Mouse (Mus musculus): Measurements from ENCODE around the gene Espn. TPM values are rescaled to one million over a fixed set of nuclear protein-coding genes. Genes with fewer than 3 reads are reported as not detected.
A peak's percentile ranks its signal among the peaks of the same experiment; 100 is the strongest.

Gene Espn
- polyA plus RNA-seq (2014; fragmentation: Nextera tagmentation; extraction: Ambion mirVana) = 0.25 and 0.40 TPM in 2 replicates

DNA sequence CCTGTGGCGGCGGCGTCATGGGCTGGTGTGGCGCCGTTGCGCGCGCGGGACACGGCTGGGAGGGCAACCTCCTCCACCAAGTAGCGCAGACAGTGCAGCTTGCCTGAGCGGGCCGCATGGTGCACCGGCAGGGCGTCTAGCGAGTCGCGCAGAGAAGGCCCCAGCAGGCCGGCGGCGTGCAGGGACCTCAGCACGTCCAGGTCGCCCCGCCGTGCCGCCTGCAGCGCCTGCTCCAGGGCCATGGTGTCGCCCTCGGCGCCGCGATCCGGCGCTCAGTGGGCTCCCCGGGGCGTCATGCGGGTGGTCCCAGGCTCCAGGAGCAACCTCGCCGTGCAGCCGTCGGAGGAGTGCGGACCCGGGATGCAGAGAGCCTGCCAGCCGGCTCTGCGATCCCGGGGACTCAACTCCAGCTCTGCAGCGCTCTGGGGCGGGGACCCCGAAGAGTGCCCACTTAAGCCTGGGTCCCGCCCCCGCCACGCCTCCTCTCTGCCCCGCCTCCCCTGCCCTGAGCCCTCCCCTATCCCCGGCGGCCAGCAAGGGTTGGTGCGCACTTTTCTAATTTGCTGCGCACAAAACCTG is at the start of gene Espn:
Gene Espn, minus strand, starts transcription at position 406 of the 579 bp plus-strand sequence.
- no peak within 1 kb of the TSS for H3K9ac ChIP-seq

DNA sequence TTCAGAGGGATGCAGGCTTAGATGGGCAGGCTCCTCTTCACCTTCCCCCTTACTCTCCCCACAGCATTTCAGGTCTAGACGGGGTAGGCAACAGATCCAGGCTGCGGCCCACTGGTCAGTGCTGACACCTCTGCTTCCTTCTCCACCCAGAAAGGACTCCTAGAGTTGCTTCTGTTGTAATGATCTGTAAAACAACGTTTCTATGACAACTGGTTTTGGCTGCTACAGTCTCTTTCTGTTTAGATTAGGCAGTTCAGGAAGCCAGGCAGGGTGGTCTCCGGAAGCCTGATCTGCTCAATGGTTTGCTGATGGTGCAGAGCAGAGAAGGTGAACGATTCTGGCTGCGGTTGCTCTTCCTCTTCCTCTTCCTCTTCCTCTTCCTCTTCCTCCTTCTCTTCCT is 49.3 kb upstream of the Espn start:
- WGBS = 69% methylated on average over 6 of the region's 6 CpGs
- H3K4me1 ChIP-seq (replicated peaks; ENCODE audit: control insufficient read depth, insufficient read depth, low read length) = no peaks in the 10 kb centered on the region
- H3K4me3 ChIP-seq (replicated peaks; ENCODE audit: low read length) = no peak overlapping the region
- no peaks in the 10 kb centered on the region for H3K27me3 ChIP-seq (ENCODE audit: control insufficient read depth, insufficient read depth, low read length)
- ATAC-seq (ENCODE audit: low FRiP score) (no peak), DNase-seq (ENCODE audit: low spot score) (no peak)
- no peaks in the 10 kb centered on the region for H3K9me3 ChIP-seq (ENCODE audit: control insufficient read depth, low read length)
- no peaks in the 10 kb centered on the region for H3K36me3 ChIP-seq (replicated peaks; ENCODE audit: control insufficient read depth, insufficient read depth)
- H3K9ac ChIP-seq = no peak overlapping the region
- no peak overlapping the region for H3K4me2 ChIP-seq (replicated peaks)
- no peak overlapping the region for H3K27ac ChIP-seq

More for the DNA sequence above, at the start of gene Espn:
- Histone ChIP-seq H3K4me2 (replicated peaks) (peak within 1 kb of the TSS; percentile 46), H3K4me3 (replicated peaks; ENCODE audit: low read length) (peak within 1 kb of the TSS; percentile 22), H3K4me1 (replicated peaks; ENCODE audit: control insufficient read depth, insufficient read depth, low read length) (peaks cover 8% of the 10 kb centered on the region; the same call in 1 of the 2 replicates), H3K9me3 (ENCODE audit: control insufficient read depth, low read length) (no peaks in the 10 kb centered on the region), H3K36me3 (replicated peaks; ENCODE audit: control insufficient read depth, insufficient read depth) (no peaks in the 10 kb centered on the region), H3K27ac (no peak within 1 kb of the TSS), H3K27me3 (ENCODE audit: control insufficient read depth, insufficient read depth, low read length) (peaks cover 73% of the 10 kb centered on the region)
- WGBS = under 1% methylated on average over 56 of the region's 57 CpGs
- no peak for DNase-seq (ENCODE audit: low spot score)
- peak; percentile 51; the same call in 1 of the 2 replicates for ATAC-seq (ENCODE audit: low FRiP score)

GRCm38 (mm10) chr4:152199617-152200016 is 47.4 kb upstream of the Espn start:
- Histone ChIP-seq H3K4me3 (replicated peaks; ENCODE audit: low read length) (no peak overlapping the region), H3K9me3 (ENCODE audit: control insufficient read depth, low read length) (no peaks in the 10 kb centered on the region), H3K27ac (no peak overlapping the region), H3K36me3 (replicated peaks; ENCODE audit: control insufficient read depth, insufficient read depth) (no peaks in the 10 kb centered on the region), H3K4me1 (replicated peaks; ENCODE audit: control insufficient read depth, insufficient read depth, low read length) (no peaks in the 10 kb centered on the region), H3K27me3 (ENCODE audit: control insufficient read depth, insufficient read depth, low read length) (no peaks in the 10 kb centered on the region), H3K9ac (no peak overlapping the region), H3K4me2 (replicated peaks) (no peak overlapping the region)
- ATAC-seq (ENCODE audit: low FRiP score) (no peak), DNase-seq (ENCODE audit: low spot score) (no peak)
- WGBS = 88% methylated on average over 1 of the region's 1 CpGs

GRCm38 (mm10) chr4:152197545-152197944 is 45.4 kb upstream of the Espn start:
- no peak overlapping the region for H3K4me3 ChIP-seq (replicated peaks; ENCODE audit: low read length)
- 89% methylated on average over 5 of the region's 5 CpGs for WGBS
- no peak overlapping the region for H3K9ac ChIP-seq
- H3K27me3 ChIP-seq (ENCODE audit: control insufficient read depth, insufficient read depth, low read length) = no peaks in the 10 kb centered on the region
- no peak overlapping the region for H3K27ac ChIP-seq
- DNase-seq (ENCODE audit: low spot score) (no peak), ATAC-seq (ENCODE audit: low FRiP score) (no peak)
- no peaks in the 10 kb centered on the region for H3K36me3 ChIP-seq (replicated peaks; ENCODE audit: control insufficient read depth, insufficient read depth)
- no peak overlapping the region for H3K4me2 ChIP-seq (replicated peaks)
- H3K9me3 ChIP-seq (ENCODE audit: control insufficient read depth, low read length) = no peaks in the 10 kb centered on the region
- peaks cover 5% of the 10 kb centered on the region; the same call in 1 of the 2 replicates for H3K4me1 ChIP-seq (replicated peaks; ENCODE audit: control insufficient read depth, insufficient read depth, low read length)

DNA sequence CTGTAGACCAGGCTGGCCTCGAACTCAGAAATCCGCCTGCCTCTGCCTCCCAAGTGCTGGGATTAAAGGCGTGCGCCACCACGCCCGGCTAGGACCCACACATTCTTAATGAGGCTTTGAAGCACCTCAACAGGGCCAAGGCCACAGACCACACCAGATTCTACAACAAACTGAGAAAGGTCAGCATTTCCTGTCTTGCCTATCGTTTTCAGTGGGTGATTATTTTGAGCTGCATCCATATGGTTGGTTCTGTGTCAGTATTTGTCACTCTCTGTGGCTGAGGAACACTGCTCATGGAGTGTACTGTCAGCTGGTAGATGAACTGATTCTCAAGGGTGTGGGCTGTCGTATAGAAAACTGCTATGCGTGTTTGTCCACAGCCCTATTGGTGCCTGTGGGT is 44.1 kb upstream of the Espn start:
- Histone ChIP-seq H3K36me3 (replicated peaks; ENCODE audit: control insufficient read depth, insufficient read depth) (no peaks in the 10 kb centered on the region), H3K9ac (no peak overlapping the region), H3K9me3 (ENCODE audit: control insufficient read depth, low read length) (no peaks in the 10 kb centered on the region), H3K4me3 (replicated peaks; ENCODE audit: low read length) (no peak overlapping the region), H3K27me3 (ENCODE audit: control insufficient read depth, insufficient read depth, low read length) (no peaks in the 10 kb centered on the region), H3K4me1 (replicated peaks; ENCODE audit: control insufficient read depth, insufficient read depth, low read length) (peaks cover 5% of the 10 kb centered on the region; the same call in 1 of the 2 replicates), H3K27ac (no peak overlapping the region), H3K4me2 (replicated peaks) (no peak overlapping the region)
- no peak for DNase-seq (ENCODE audit: low spot score)
- no peak for ATAC-seq (ENCODE audit: low FRiP score)
- WGBS = 95% methylated on average over 7 of the region's 9 CpGs

GRCm38 (mm10) chr4:152194476-152195175 is 42.5 kb upstream of the Espn start:
- H3K4me3 ChIP-seq (replicated peaks; ENCODE audit: low read length) = no peak overlapping the region
- no peaks in the 10 kb centered on the region for H3K36me3 ChIP-seq (replicated peaks; ENCODE audit: control insufficient read depth, insufficient read depth)
- H3K27ac ChIP-seq = no peak overlapping the region
- no peak overlapping the region for H3K9ac ChIP-seq
- DNase-seq (ENCODE audit: low spot score) (no peak), ATAC-seq (ENCODE audit: low FRiP score) (no peak)
- 85% methylated on average over 3 of the region's 3 CpGs for WGBS
- peaks cover 5% of the 10 kb centered on the region; the same call in 1 of the 2 replicates for H3K4me1 ChIP-seq (replicated peaks; ENCODE audit: control insufficient read depth, insufficient read depth, low read length)
- no peaks in the 10 kb centered on the region for H3K27me3 ChIP-seq (ENCODE audit: control insufficient read depth, insufficient read depth, low read length)
- H3K4me2 ChIP-seq (replicated peaks) = no peak overlapping the region
- H3K9me3 ChIP-seq (ENCODE audit: control insufficient read depth, low read length) = no peaks in the 10 kb centered on the region

DNA sequence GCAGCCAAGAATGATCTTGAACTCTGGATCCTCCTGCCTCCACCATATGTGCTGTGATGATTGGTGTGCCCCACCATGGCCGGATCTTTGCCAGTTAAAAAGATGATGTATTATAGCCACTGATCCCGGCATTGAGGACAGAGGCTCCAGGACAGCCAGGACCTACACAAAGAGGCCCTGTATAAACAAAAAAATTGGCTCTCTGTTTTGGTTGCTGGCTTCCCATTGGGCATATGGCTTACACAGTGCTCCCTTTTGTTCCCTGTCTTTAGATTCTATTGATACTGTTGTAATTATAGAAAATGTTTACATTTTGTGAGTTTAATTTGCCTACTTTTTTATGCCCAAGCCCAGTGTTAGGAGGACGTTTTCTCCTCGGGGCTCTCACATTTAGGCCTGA is 40.4 kb upstream of the Espn start:
- H3K27ac ChIP-seq = no peak overlapping the region
- no peak for DNase-seq (ENCODE audit: low spot score)
- no peaks in the 10 kb centered on the region for H3K27me3 ChIP-seq (ENCODE audit: control insufficient read depth, insufficient read depth, low read length)
- no peaks in the 10 kb centered on the region for H3K9me3 ChIP-seq (ENCODE audit: control insufficient read depth, low read length)
- H3K4me2 ChIP-seq (replicated peaks) = no peak overlapping the region
- no peaks in the 10 kb centered on the region; the same call in 1 of the 2 replicates for H3K36me3 ChIP-seq (replicated peaks; ENCODE audit: control insufficient read depth, insufficient read depth)
- ATAC-seq (ENCODE audit: low FRiP score) = no peak
- no peak overlapping the region for H3K4me3 ChIP-seq (replicated peaks; ENCODE audit: low read length)
- H3K9ac ChIP-seq = no peak overlapping the region
- peaks cover 5% of the 10 kb centered on the region; the same call in 1 of the 2 replicates for H3K4me1 ChIP-seq (replicated peaks; ENCODE audit: control insufficient read depth, insufficient read depth, low read length)
- WGBS = 50% methylated on average over 4 of the region's 4 CpGs

GRCm38 (mm10) chr4:152190701-152191100 is 38.5 kb upstream of the Espn start:
- Histone ChIP-seq H3K9me3 (ENCODE audit: control insufficient read depth, low read length) (no peaks in the 10 kb centered on the region), H3K4me2 (replicated peaks) (no peak overlapping the region), H3K9ac (no peak overlapping the region), H3K27ac (no peak overlapping the region), H3K4me3 (replicated peaks; ENCODE audit: low read length) (no peak overlapping the region), H3K4me1 (replicated peaks; ENCODE audit: control insufficient read depth, insufficient read depth, low read length) (peaks cover 16% of the 10 kb centered on the region), H3K27me3 (ENCODE audit: control insufficient read depth, insufficient read depth, low read length) (no peaks in the 10 kb centered on the region), H3K36me3 (replicated peaks; ENCODE audit: control insufficient read depth, insufficient read depth) (no peaks in the 10 kb centered on the region; the same call in 1 of the 2 replicates)
- DNase-seq (ENCODE audit: low spot score) (no peak), ATAC-seq (ENCODE audit: low FRiP score) (no peak)
- 71% methylated on average over 5 of the region's 5 CpGs for WGBS

GRCm38 (mm10) chr4:152190096-152190653 is 38.0 kb upstream of the Espn start:
- Histone ChIP-seq H3K4me2 (replicated peaks) (no peak overlapping the region), H3K27ac (no peak overlapping the region), H3K4me1 (replicated peaks; ENCODE audit: control insufficient read depth, insufficient read depth, low read length) (peaks cover 20% of the 10 kb centered on the region), H3K9me3 (ENCODE audit: control insufficient read depth, low read length) (no peaks in the 10 kb centered on the region), H3K4me3 (replicated peaks; ENCODE audit: low read length) (no peak overlapping the region), H3K36me3 (replicated peaks; ENCODE audit: control insufficient read depth, insufficient read depth) (no peaks in the 10 kb centered on the region; the same call in 1 of the 2 replicates), H3K27me3 (ENCODE audit: control insufficient read depth, insufficient read depth, low read length) (no peaks in the 10 kb centered on the region), H3K9ac (no peak overlapping the region)
- no peak for ATAC-seq (ENCODE audit: low FRiP score)
- no peak for DNase-seq (ENCODE audit: low spot score)
- WGBS = 63% methylated on average over 11 of the region's 11 CpGs
